Mouse (Mus musculus) heart, adult 18-20 months (tissue): Measurements from ENCODE around the gene Fdx1l. TPM values are rescaled to one million over a fixed set of nuclear protein-coding genes. Genes with fewer than 3 reads are reported as not detected.

ENCODE experiments used
- DNase-seq, 2 experiments: peaks; one replicate each; pipeline ENCODE4 v3.0.0; 2021 to 2022; ENCODE audit warnings: mixed read lengths in 1 of 2
- microRNA-seq, 2 experiments: library from miRNA; unstranded; fragments of <30 nt; microRNA quantifications; one replicate each; pipeline ENCODE4 v1.2.0; 2022
- total RNA-seq, 2 experiments: library from RNA; stranded (reverse); gene quantifications; 2 replicates each; pipeline ENCODE4 v1.2.3; 2021

Gene Fdx1l
- total RNA-seq, 2 experiments from 2014 or later: 39.1 to 48.3 TPM

DNA sequence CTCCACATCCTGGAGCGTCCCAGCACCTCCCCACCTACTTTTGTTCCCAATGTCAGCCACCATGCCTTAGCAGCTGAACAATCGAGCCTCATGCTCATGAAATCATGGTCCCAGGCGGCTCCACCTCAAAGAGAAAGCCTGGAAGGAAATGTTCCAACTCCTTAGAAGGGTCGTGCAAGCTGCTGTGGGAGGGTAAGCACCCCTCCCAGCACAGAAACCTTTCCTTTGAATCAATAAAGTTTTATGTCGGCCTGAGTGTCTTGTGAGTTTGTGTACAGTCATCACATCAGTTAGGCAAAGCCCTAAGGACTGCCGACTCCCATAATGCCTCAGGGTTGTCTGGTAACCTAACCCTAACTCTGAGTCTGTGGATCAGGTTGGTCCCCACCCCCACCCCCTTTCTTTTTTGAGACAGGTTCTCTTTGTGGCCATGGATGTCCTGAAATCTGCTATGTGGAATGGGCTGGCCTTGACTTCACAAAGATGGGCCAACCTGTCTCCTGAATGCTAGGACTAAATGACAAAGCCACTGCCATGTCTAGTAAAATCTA is 44.8 kb downstream of the Fdx1l start:
- no peak for DNase-seq

DNA sequence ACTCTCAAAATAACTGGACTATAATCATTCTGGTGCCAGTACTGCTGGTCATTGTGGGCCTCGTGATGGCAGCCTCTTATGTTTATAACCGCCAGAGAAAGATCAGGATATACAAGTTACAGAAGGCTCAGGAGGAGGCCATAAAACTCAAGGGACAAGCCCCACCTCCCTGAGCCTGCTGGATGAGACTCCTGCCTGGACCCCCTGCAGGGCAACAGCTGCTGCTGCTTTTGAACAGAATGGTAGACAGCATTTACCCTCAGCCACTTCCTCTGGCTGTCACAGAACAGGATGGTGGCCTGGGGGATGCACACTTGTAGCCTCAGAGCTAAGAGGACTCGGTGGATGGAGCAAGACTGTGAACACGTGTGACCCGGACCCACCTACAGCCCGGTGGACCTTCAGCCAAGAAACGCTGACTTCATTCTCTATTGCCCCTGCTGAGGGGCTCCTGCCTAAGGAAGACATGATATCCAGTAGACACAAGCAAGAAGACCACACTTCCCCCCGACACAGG is 45.6 kb downstream of the Fdx1l start:
- no peak for DNase-seq

DNA sequence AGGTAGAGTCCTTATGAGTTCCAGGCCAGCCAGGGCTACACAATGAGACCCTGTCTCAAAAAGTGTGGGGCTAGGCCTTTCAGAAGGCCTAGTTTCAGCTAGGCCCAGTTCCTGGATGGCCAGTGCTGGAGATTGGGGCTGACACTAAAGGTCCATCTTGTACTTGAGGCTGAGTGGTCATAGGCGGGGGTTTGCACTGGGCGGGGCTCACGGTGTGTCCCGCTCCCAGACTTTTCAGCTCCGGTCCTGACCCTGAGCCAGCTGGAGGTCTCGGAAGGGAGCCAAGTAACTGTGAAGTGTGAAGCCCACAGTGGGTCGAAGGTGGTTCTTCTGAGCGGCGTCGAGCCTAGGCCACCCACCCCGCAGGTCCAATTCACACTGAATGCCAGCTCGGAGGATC is 46.6 kb downstream of the Fdx1l start:
- DNase-seq: no peak

- no peak for DNase-seq
These were observed 48.1 kb downstream of the Fdx1l start for GRCm38 (mm10) chr9:21025258-21025810.

GRCm38 (mm10) chr9:21022726-21023125 is 50.7 kb downstream of the Fdx1l start:
- no peak for DNase-seq

- DNase-seq: no peak
These were observed 51.1 kb downstream of the Fdx1l start for GRCm38 (mm10) chr9:21022288-21022687.

DNA sequence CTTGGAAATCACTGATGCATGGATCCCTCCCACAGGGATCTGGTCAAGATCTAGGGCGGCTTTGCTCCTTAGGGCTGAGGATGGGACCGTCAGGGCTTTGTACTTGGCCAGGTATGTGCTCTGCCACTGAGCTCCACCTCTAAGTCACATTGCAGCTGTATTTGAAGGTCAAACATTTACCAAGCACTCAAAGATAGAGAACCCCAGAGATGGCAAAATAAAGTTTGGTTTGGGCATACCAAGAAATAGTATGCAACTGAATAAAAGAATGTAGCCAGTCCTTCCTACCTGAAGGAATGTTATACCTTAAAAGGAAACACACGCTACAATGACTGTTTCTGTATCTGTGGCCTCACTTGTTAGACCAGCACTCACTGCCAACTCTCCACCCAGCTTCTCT is 52.1 kb downstream of the Fdx1l start:
- no peak for DNase-seq

DNA sequence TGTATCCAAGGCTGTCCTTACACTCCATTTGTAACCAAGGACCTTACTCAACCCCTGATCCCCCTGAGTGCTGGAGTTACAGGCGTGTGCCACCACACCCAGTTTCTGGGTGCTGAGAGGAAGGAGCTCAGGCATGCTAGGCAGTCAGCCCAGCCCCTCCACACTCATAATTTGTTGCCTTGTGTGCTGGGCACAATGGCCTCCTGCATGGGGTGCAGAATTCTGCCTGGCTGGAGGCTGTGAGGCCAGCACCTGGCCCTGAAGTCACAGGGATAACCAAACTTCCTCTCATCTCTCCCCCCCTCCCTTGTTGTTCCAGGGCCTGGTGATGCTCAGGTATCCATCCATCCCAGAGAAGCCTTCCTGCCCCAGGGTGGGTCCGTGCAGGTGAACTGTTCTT is 54.8 kb downstream of the Fdx1l start:
- no peak for DNase-seq

Small RNA genes within 50 kb of the gene (microRNA-seq; reads per million reads assigned to microRNA genes)
- gene Mir1900: 0 reads per million in 2 experiments
- gene Mir7082: 0 reads per million in 2 experiments

Other genes with a start within 250 kb of the Fdx1l start
- 1 to 10 TPM; 3.9 to 4.0 TPM for gene A230050P20Rik, start 205.0 kb downstream of the Fdx1l start, total RNA-seq
- gene Angptl6, start 193.9 kb downstream of the Fdx1l start, total RNA-seq: 1 to 10 TPM; 4.3 to 4.4 TPM
- 1 to 10 TPM; 5.5 to 7.4 TPM for gene Ppan, start 185.4 kb downstream of the Fdx1l start, total RNA-seq
- 100 to 1,000 TPM; 114 to 116 TPM for gene Eif3g, start 175.0 kb downstream of the Fdx1l start, total RNA-seq
- 10 to 100 TPM; 10.3 to 12.6 TPM for gene Dnmt1, start 113.7 kb downstream of the Fdx1l start, total RNA-seq
- gene S1pr2, start 96.8 kb downstream of the Fdx1l start, total RNA-seq: 1 to 10 TPM; 1.4 to 2.0 TPM
- 100 to 1,000 TPM; 130 to 138 TPM for gene Mrpl4, start 70.9 kb downstream of the Fdx1l start, total RNA-seq
- gene Icam1, start 57.6 kb downstream of the Fdx1l start, total RNA-seq: 1 to 10 TPM; 8.7 to 9.1 TPM
- gene Icam4, start 44.2 kb downstream of the Fdx1l start, total RNA-seq: 1 to 10 TPM; 1.2 to 1.3 TPM
- not detected for gene Icam5, start 41.5 kb downstream of the Fdx1l start, total RNA-seq
- gene Zglp1, start 6.5 kb downstream of the Fdx1l start, total RNA-seq: not detected
- under 1 TPM; 0.30 to 0.33 TPM for gene Gm49373, start 518 bp downstream of the Fdx1l start, total RNA-seq
- under 1 TPM; 0.27 to 0.31 TPM for gene Gm38431, start 18.4 kb upstream of the Fdx1l start, total RNA-seq
- 10 to 100 TPM; 22.5 to 23.9 TPM for gene Raver1, start 18.4 kb upstream of the Fdx1l start, total RNA-seq
- gene Tyk2, start 57.6 kb upstream of the Fdx1l start, total RNA-seq: 10 to 100 TPM in 1 of 2 experiments, 1 to 10 TPM in 1; 8.0 to 10.3 TPM
- 100 to 1,000 TPM; 160 to 168 TPM for gene Cdc37, start 76.4 kb upstream of the Fdx1l start, total RNA-seq
- gene Pde4a, start 92.1 kb upstream of the Fdx1l start, total RNA-seq: 10 to 100 TPM; 52.5 to 59.1 TPM
- 10 to 100 TPM; 43.1 to 44.5 TPM for gene Keap1, start 165.7 kb upstream of the Fdx1l start, total RNA-seq
- gene S1pr5, start 174.8 kb upstream of the Fdx1l start, total RNA-seq: 1 to 10 TPM in 1 of 2 experiments, under 1 TPM in 1; 0.89 to 1.5 TPM
- gene Atg4d, start 191.7 kb upstream of the Fdx1l start, total RNA-seq: 100 to 1,000 TPM in 1 of 2 experiments, 10 to 100 TPM in 1; 82.0 to 101 TPM
- gene Kri1, start 214.4 kb upstream of the Fdx1l start, total RNA-seq: 10 to 100 TPM; 10.6 to 17.2 TPM
- 10 to 100 TPM; 14.3 to 15.9 TPM for gene Cdkn2d, start 217.8 kb upstream of the Fdx1l start, total RNA-seq
- not detected for gene Ap1m2, start 238.7 kb upstream of the Fdx1l start, total RNA-seq
- 10 to 100 TPM; 74.0 to 81.4 TPM for gene Slc44a2, start 247.1 kb upstream of the Fdx1l start, total RNA-seq